In genomic region chr15:83056378-83057083, GRCm38 (mm10) we compare ENCODE assay signal across 8 mouse cellular contexts. TPM values are rescaled to one million over a fixed set of nuclear protein-coding genes. Genes with fewer than 3 reads are reported as not detected.
DNase-seq lines count a peak whose midpoint lies in the region; ATAC-seq and TF ChIP-seq lines count a peak whose summit lies in the region.

No protein-coding gene starts in this region.

- whole genome bisulfite sequencing in forebrain, embryonic 15.5 days, result under 1% methylated on average over 29 of the region's 29 CpGs
- 0% methylated on average over 29 of the region's 29 CpGs for WGBS in hindbrain, embryonic 16.5 days
- under 1% methylated on average over 29 of the region's 29 CpGs for WGBS in limb, embryonic 15.5 days
- under 1% methylated on average over 29 of the region's 29 CpGs for WGBS in olfactory bulb, adult 2 months

- H3K4me1 ChIP-seq in ES-E14 (ENCODE audit: control insufficient read depth in 2 of 2, insufficient read depth in 2 of 2, low read length in 2 of 2, poor library complexity in 1 of 2), result peaks cover 0 to 17% of the 10 kb centered on the region in 2 experiments; a peak in 2 of 4 replicates
- H3K4me1 ChIP-seq in forebrain, embryonic 15.5 days, result peaks cover 38% of the 10 kb centered on the region
- H3K4me1 ChIP-seq in hindbrain, embryonic 16.5 days (ENCODE audit: control insufficient read depth, insufficient read depth, low read depth, low read length), result peaks cover 22% of the 10 kb centered on the region
- peaks cover 18% of the 10 kb centered on the region for H3K4me1 ChIP-seq in limb, embryonic 15.5 days
- H3K4me1 ChIP-seq in olfactory bulb, adult 2 months (ENCODE audit: control insufficient read depth, insufficient read depth, low read length), result peaks cover 14% of the 10 kb centered on the region

- peak overlapping the region; percentile 50 for H3K4me2 ChIP-seq in forebrain, embryonic 15.5 days (replicated peaks)
- peak overlapping the region; percentile 63 for H3K4me2 ChIP-seq in hindbrain, embryonic 16.5 days (ENCODE audit: low read length)
- H3K4me2 ChIP-seq in limb, embryonic 15.5 days, result peak overlapping the region; percentile 83

- no peaks in the 10 kb centered on the region for H3K27me3 ChIP-seq in forebrain, embryonic 15.5 days
- H3K27me3 ChIP-seq in hindbrain, embryonic 16.5 days (replicated peaks; ENCODE audit: control insufficient read depth, insufficient read depth, low read length), result no peaks in the 10 kb centered on the region
- H3K27me3 ChIP-seq in limb, embryonic 15.5 days, result peaks cover 2% of the 10 kb centered on the region; the same call in 1 of the 2 replicates

- TF ChIP-seq POLR2A in olfactory bulb, adult 2 months (IDR thresholded peaks at IDR 0.05; ENCODE audit: insufficient read depth, low read depth, low read length), result no peak

- H3K9ac ChIP-seq in ES-E14 (ENCODE audit: insufficient read depth, low read depth, low read length, poor library complexity, severe bottlenecking), result peak overlapping the region; percentile 9; the same call in 1 of the 2 replicates
- peak overlapping the region; percentile 49 for H3K9ac ChIP-seq in forebrain, embryonic 15.5 days (replicated peaks)
- peak overlapping the region; percentile 67 for H3K9ac ChIP-seq in hindbrain, embryonic 16.5 days (ENCODE audit: low read depth, low read length)
- H3K9ac ChIP-seq in limb, embryonic 15.5 days, result peak overlapping the region; percentile 17; the same call in 1 of the 2 replicates

- no peak for DNase-seq in ES-E14 (ENCODE audit: low read depth, low spot score)
- peak; percentile 60 for DNase-seq in Muller cell, postnatal 12 days (ENCODE audit: inconsistent ontology term)
- DNase-seq in urinary bladder, postnatal 10 days (ENCODE audit: low spot score), result no peak
- DNase-seq in gastrocnemius, postnatal 25 days, result no peak

- TF ChIP-seq CTCF in olfactory bulb, adult 2 months (IDR thresholded peaks at IDR 0.05; ENCODE audit: insufficient read depth, low read depth, low read length), result no peak

- H3K9me3 ChIP-seq in ES-E14 (ENCODE audit: control insufficient read depth, insufficient read depth, low read depth, low read length), result no peaks in the 10 kb centered on the region
- H3K9me3 ChIP-seq in forebrain, embryonic 15.5 days, result no peaks in the 10 kb centered on the region
- no peaks in the 10 kb centered on the region for H3K9me3 ChIP-seq in hindbrain, embryonic 16.5 days (ENCODE audit: control insufficient read depth, low read length)
- no peaks in the 10 kb centered on the region for H3K9me3 ChIP-seq in limb, embryonic 15.5 days

- peak overlapping the region; percentile 37 to 66 for H3K4me3 ChIP-seq in ES-E14 (ENCODE audit: insufficient read depth in 1 of 2, low read depth in 1 of 2, low read length in 2 of 2, poor library complexity in 1 of 2, severe bottlenecking in 1 of 2)
- peak overlapping the region; percentile 39 for H3K4me3 ChIP-seq in forebrain, embryonic 15.5 days
- H3K4me3 ChIP-seq in hindbrain, embryonic 16.5 days (ENCODE audit: low read length), result peak overlapping the region; percentile 37
- peak overlapping the region; percentile 37 for H3K4me3 ChIP-seq in limb, embryonic 15.5 days
- peak overlapping the region; percentile 57 for H3K4me3 ChIP-seq in olfactory bulb, adult 2 months (ENCODE audit: insufficient read depth, low read depth, low read length)

- ATAC-seq in forebrain, embryonic 15.5 days (replicated peaks), result peak; percentile 62
- peak; percentile 84 for ATAC-seq in hindbrain, embryonic 16.5 days
- ATAC-seq in limb, embryonic 15.5 days (ENCODE audit: insufficient number of reproducible peaks, low FRiP score, low TSS enrichment, low read depth), result no peak

- H3K36me3 ChIP-seq in ES-E14 (ENCODE audit: control insufficient read depth, insufficient read depth, low read length, poor library complexity, severe bottlenecking), result no peaks in the 10 kb centered on the region
- H3K36me3 ChIP-seq in forebrain, embryonic 15.5 days, result no peaks in the 10 kb centered on the region
- no peaks in the 10 kb centered on the region for H3K36me3 ChIP-seq in hindbrain, embryonic 16.5 days (ENCODE audit: control insufficient read depth, insufficient read depth, low read length)
- no peaks in the 10 kb centered on the region for H3K36me3 ChIP-seq in limb, embryonic 15.5 days

- no peak overlapping the region; the same call in 1 of the 2 replicates for H3K27ac ChIP-seq in ES-E14 (ENCODE audit: insufficient read depth, low read depth, low read length, poor library complexity, severe bottlenecking)
- H3K27ac ChIP-seq in forebrain, embryonic 15.5 days (replicated peaks), result peak overlapping the region; percentile 94
- peak overlapping the region; percentile 85 for H3K27ac ChIP-seq in hindbrain, embryonic 16.5 days (ENCODE audit: low read depth, low read length)
- no peak overlapping the region for H3K27ac ChIP-seq in limb, embryonic 15.5 days
- H3K27ac ChIP-seq in olfactory bulb, adult 2 months (ENCODE audit: insufficient read depth, low read depth, low read length), result peak overlapping the region; percentile 89

- in situ Hi-C loops in ES-E14 (cut with MboI; ENCODE audit: low sequenced_read_pairs in 2 of 2, unreplicated experiment in 2 of 2), result loop anchor here in 1 of 2 experiments (25.0 kb wide), 1 partner anchor 769 kb away; the partner anchor contains the start of gene Wbp2nl

TF ChIP-seq in ES-E14, 5 proteins besides CTCF, POLR2A, EP300 and RAD21:
- no peak for TF ChIP-seq ZNF384 (IDR thresholded peaks at IDR 0.05; ENCODE audit: low read depth, low read length)

RNA-seq across cellular contexts. Expression of gene Nfam1, which starts 23.4 kb away (rescaled TPM):
- total RNA-seq in ES-E14 (2012; rRNA removed), result 1.7 and 2.1 TPM in 2 replicates
- 1.6 and 1.8 TPM in 2 replicates for polyA plus RNA-seq in forebrain, embryonic 15.5 days (2015; fragmentation: Nextera tagmentation; extraction: Ambion mirVana)
- polyA plus RNA-seq in hindbrain, embryonic 16.5 days (2015; fragmentation: Nextera tagmentation; extraction: Ambion mirVana), result 2.2 and 2.5 TPM in 2 replicates
- 4.7 and 5.2 TPM in 2 replicates for polyA plus RNA-seq in limb, embryonic 15.5 days (2015; fragmentation: Nextera tagmentation; extraction: Ambion mirVana)
- polyA plus RNA-seq in olfactory bulb, adult 2 months (2012; ENCODE audit: insufficient read depth, insufficient read length, low replicate concordance, missing spikeins), result not detected in 2 replicates
- 1 to 10 TPM in 1 of 2 experiments, under 1 TPM in 1; 0.69 to 1.3 TPM for total RNA-seq in gastrocnemius, postnatal 25 days (2021)

RNA-seq across cellular contexts. Expression of gene Serhl, which starts 32.8 kb away (rescaled TPM):
- total RNA-seq in ES-E14 (2012; rRNA removed), result 16.3 and 16.4 TPM in 2 replicates
- 31.3 and 35.9 TPM in 2 replicates for polyA plus RNA-seq in forebrain, embryonic 15.5 days (2015; fragmentation: Nextera tagmentation; extraction: Ambion mirVana)
- 34.2 and 36.4 TPM in 2 replicates for polyA plus RNA-seq in hindbrain, embryonic 16.5 days (2015; fragmentation: Nextera tagmentation; extraction: Ambion mirVana)
- polyA plus RNA-seq in limb, embryonic 15.5 days (2015; fragmentation: Nextera tagmentation; extraction: Ambion mirVana), result 66.0 and 68.8 TPM in 2 replicates
- not detected in 2 replicates for polyA plus RNA-seq in olfactory bulb, adult 2 months (2012; ENCODE audit: insufficient read depth, insufficient read length, low replicate concordance, missing spikeins)
- total RNA-seq in gastrocnemius, postnatal 25 days (2021), result 10 to 100 TPM; 27.0 to 28.4 TPM

Comparison
In these comparisons a context has a peak if more than half of its experiments do, and no peak if none do; other contexts are left out.
1. H3K27ac ChIP-seq: peak in forebrain, embryonic 15.5 days (single experiment), hindbrain, embryonic 16.5 days (single experiment) and olfactory bulb, adult 2 months (single experiment); none in ES-E14 (single experiment) and limb, embryonic 15.5 days (single experiment).
2. H3K9ac ChIP-seq: peak in every context shown above with its lines; median percentile 67 in hindbrain, embryonic 16.5 days; 49 in forebrain, embryonic 15.5 days; 17 in limb, embryonic 15.5 days; 9 in ES-E14.
3. RNA of gene Serhl, which starts 32.8 kb away (polyA plus RNA-seq): 66.0 to 68.8 TPM in limb, embryonic 15.5 days, 31.3 to 35.9 TPM in forebrain, embryonic 15.5 days and 34.2 to 36.4 TPM in hindbrain, embryonic 16.5 days; not detected in olfactory bulb, adult 2 months; every median in the first group is over 10 times any median in the second.
4. Peak in every context shown above with its lines, with median percentiles within 50 percentile points of each other: H3K4me3 ChIP-seq and H3K4me2 ChIP-seq.